Mouse (Mus musculus) urinary bladder, postnatal 0 days (tissue): ENCODE measurements around the gene Zfp346. TPM values are rescaled to one million over a fixed set of nuclear protein-coding genes. Genes with fewer than 3 reads are reported as not detected.

Experiments used
- polyA plus RNA-seq: library from polyadenylated mRNA; unstranded; fragments of >200 nt; fragmentation: Nextera tagmentation; extraction: Ambion mirVana; gene quantifications from 2 replicates; pipeline ENCODE4 v1.2.1, GENCODE M21; 2015

Gene Zfp346
- polyA plus RNA-seq = 7.1 and 7.2 TPM in 2 replicates

DNA sequence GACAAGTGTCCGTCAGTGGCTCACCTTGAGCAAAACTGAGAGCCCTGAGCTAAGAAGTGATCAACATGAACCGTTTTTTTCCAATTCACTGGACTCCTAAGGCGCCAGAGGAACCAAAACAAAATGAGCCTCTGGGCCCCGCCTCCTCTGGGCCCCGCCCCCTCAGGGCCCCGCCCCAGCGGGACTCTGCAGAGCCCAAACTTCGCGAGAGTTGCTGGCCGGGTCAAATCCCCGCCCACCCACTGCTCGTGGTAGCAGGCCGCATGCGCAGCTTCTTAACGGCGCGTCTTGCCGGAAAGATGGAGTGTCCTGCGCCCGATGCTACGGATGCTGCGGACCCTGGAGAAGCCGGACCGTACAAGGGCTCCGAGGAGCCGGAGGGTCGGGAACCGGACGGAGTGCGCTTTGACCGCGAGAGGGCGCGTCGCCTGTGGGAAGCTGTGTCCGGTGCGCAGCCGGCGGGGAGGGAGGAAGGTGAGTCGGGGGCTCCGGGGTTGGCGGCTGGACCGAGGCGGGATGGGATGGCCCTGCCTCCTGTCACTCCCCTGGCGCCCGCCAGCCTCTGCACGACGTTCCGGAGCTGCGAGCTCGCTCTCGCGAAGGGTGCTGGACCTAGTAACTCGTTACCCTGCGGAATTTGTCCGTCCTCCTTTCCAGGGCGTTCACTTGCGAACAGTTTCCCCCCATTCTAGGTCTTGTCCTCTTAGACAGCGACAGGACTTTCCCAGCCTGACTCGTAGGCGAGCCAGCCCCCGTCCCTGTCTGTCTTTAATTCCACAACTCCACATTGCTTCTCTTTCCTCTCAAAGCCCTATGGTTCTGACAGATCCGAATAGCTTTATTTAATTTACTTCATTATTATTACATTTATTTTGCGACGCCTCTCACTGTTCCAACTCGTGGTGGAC is at the start of gene Zfp346:
Zfp346 (plus strand) TSS at position 267 of the 908 bp plus-strand sequence.

DNA sequence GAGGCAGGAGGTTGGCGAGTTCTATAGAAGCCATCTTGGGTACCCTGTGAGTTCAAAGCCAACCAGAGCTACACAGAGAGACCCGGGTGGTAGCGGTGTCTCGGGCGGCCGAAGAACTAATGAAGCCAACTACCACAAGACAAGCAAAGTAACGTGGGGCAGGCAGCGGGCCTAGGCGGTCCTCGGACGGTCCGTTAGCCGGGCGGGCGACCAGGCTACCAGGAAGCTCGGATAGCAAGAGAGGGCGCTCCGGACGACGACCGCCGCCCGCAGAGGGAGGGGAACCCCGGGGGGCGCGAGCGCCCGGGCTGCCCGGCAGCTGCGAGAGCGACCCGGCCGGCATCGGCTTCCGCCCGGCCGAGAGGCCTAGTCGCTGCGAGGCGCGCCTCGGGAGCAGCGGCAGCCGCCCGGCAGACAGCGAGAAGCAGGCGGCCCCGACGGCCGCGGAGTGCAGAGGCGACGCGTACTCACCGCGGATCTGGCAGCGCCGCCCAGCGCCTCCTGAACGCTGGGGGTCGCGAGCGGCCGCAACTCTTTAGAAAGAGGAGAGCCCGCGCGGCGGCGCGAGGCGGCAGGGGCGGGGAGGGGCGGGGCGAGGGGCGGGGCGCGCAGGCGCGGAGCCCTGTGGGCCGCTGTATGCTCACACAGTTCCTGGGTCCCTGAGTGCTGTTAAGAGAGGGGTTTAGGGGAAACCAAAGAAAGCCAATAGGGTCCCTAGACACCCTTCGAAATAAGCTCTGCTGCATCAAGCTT is 5.2 kb upstream of the Zfp346 start, which contains the start of gene Uimc1:
Uimc1 (minus strand) TSS at position 575 of the 753 bp plus-strand sequence.

DNA sequence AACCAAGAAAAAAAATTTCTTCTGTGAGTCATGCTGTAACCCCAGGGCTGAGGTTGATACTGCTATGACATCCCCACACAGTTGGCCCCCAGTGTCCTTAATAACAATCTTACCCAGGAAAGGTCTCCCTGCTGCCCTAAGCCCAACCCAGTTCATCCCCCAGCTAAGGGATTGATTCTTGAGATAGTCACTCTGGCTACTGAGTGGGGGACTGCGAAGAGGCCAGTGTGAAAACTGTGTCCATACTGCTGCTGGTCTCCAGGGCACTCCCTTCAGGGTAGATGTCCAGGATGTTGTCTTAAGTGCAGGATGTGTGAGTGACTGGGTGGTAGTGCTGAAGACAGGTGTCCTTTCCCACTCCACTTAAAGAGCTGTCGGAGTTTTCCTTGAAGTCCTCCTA is 28.3 kb downstream of the Zfp346 start, which contains the start of gene Gm17617:
Gm17617 (minus strand) TSS at position 101 of the 400 bp plus-strand sequence.

DNA sequence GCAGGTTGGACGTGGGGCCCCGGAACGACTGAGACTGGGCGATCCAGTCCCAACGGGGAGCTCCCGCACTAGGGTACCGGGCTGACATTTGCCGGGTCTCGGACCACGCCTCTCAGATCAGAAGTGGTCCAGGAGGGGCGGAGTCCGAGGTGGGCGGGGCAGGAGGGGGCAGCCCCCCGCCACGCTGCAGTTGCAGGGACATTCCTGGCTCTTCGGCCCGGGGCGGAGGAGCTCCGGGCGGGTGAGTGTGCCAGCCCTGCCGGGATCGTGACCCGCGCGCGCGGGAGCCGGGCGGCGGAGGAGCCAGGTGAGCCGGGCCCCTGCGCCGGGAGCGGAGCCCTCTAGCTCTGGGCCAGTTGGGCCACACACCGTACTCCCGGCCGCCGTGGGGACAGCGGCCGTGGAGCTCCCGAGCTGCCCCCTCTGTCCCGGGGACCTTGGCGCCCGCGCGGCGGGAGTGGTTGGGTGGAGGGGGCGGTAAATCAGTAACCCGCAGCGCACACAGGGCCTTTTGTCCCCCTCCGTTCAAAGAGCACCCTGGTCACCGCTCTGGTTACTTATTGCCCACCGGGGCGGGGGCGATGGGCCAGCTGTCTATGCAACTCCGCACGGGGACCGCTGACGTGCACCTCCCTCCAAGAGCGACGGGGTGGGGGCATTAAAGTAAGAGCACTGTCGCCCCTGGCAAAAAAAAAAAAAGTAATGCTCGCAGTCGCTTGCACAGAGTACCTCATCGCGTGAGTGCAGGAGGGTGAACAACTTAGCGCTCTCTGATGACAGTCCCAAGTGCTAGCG is 47.7 kb downstream of the Zfp346 start, which contains the start of gene Fgfr4:
Fgfr4 (plus strand) TSS at position 20 of the 795 bp plus-strand sequence.

Other genes with a start within 250 kb of the Zfp346 start
- 9.4 and 9.5 TPM in 2 replicates for gene Unc5a, start 155.9 kb upstream of the Zfp346 start, polyA plus RNA-seq
- 1.8 and 2.5 TPM in 2 replicates for gene Hk3, start 83.9 kb upstream of the Zfp346 start, polyA plus RNA-seq
- 15.9 and 18.4 TPM in 2 replicates for gene Uimc1, start 5.0 kb upstream of the Zfp346 start, polyA plus RNA-seq
- not detected in 2 replicates for gene Gm17617, start 28.2 kb downstream of the Zfp346 start, polyA plus RNA-seq
- gene Fgfr4, start 47.3 kb downstream of the Zfp346 start, polyA plus RNA-seq = 0.28 and 0.54 TPM in 2 replicates
- 36.3 and 38.2 TPM in 2 replicates for gene Nsd1, start 104.5 kb downstream of the Zfp346 start, polyA plus RNA-seq
- 381 and 386 TPM in 2 replicates for gene Prelid1, start 215.2 kb downstream of the Zfp346 start, polyA plus RNA-seq
- 53.5 and 60.3 TPM in 2 replicates for gene Rab24, start 216.6 kb downstream of the Zfp346 start, polyA plus RNA-seq
- gene Mxd3, start 224.5 kb downstream of the Zfp346 start, polyA plus RNA-seq = 8.5 and 9.3 TPM in 2 replicates